Mouse (Mus musculus) MEL (cell line): ENCODE measurements around the gene Hcls1.

Experiments used
- CHD2 ChIP-seq: IDR thresholded peaks from 2 replicates; pipeline ENCODE4 v1.6.1; 2011; ENCODE audit warnings: low read length, improper control_type of control experiment
- CTCF ChIP-seq, 3 experiments: IDR thresholded peaks in 2 of 3; conservative IDR thresholded peaks in 1 of 3; 2 replicates each; pipeline ENCODE4 v1.5.1; 2011 to 2012; ENCODE audit warnings: low read length in 3 of 3, low read depth in 2 of 3, mild to moderate bottlenecking in 2 of 3, improper control_type of control experiment in 1 of 3, inconsistent platforms in 1 of 3, mixed read lengths in 1 of 3, moderate library complexity in 1 of 3; ENCODE audit not compliant: control insufficient read depth in 1 of 3, insufficient read depth in 1 of 3, poor library complexity in 1 of 3, severe bottlenecking in 1 of 3
- JUND ChIP-seq: IDR thresholded peaks from 2 replicates; pipeline ENCODE4 v1.6.1; 2011; ENCODE audit warnings: low read depth, mild to moderate bottlenecking, improper control_type of control experiment, low read length
- KAT2A ChIP-seq: conservative IDR thresholded peaks from 2 replicates; pipeline ENCODE4 v1.6.1; 2012; ENCODE audit warnings: low read depth, low read length, improper control_type of control experiment, inconsistent platforms
- MAFK ChIP-seq: IDR thresholded peaks from 2 replicates; pipeline ENCODE4 v1.6.1; 2011; ENCODE audit warnings: low read depth, mild to moderate bottlenecking, low read length, improper control_type of control experiment, borderline replicate concordance
- MAX ChIP-seq: IDR thresholded peaks from 2 replicates; pipeline ENCODE4 v1.6.1; 2011; ENCODE audit warnings: low read length, improper control_type of control experiment
- MEF2A ChIP-seq: IDR thresholded peaks from 2 replicates; pipeline ENCODE4 v1.6.1; 2014; ENCODE audit warnings: low read depth, mild to moderate bottlenecking, inconsistent platforms, low read length, improper control_type of control experiment; ENCODE audit not compliant: poor library complexity, insufficient replicate concordance, severe bottlenecking; ENCODE audit errors: extremely low read depth
- MXI1 ChIP-seq: IDR thresholded peaks from 2 replicates; pipeline ENCODE4 v1.6.1; 2011; ENCODE audit warnings: mild to moderate bottlenecking, low read depth, low read length, improper control_type of control experiment
- POLR2A ChIP-seq, 2 experiments: IDR thresholded peaks; 2 replicates each; pipeline ENCODE4 v1.6.1; 2011 to 2012; ENCODE audit warnings: low read length in 2 of 2, mild to moderate bottlenecking in 2 of 2, control low read depth in 1 of 2, improper control_type of control experiment in 1 of 2, low read depth in 1 of 2, moderate library complexity in 1 of 2; ENCODE audit not compliant: control insufficient read depth in 1 of 2, insufficient read depth in 1 of 2, poor library complexity in 1 of 2
- POLR2AphosphoS2 ChIP-seq: IDR thresholded peaks from 2 replicates; pipeline ENCODE4 v1.6.1; 2011; ENCODE audit warnings: low read length, improper control_type of control experiment
- SMC3 ChIP-seq: IDR thresholded peaks from 2 replicates; pipeline ENCODE4 v1.6.1; 2011; ENCODE audit warnings: low read depth, low read length, improper control_type of control experiment
- ZC3H11A ChIP-seq: IDR thresholded peaks from 2 replicates; pipeline ENCODE4 v1.6.1; 2012; ENCODE audit warnings: low read depth, mild to moderate bottlenecking, inconsistent platforms, low read length, improper control_type of control experiment

GRCm38 (mm10) chr16:37011061-37011921, 76.5 kb downstream of the Hcls1 start, which contains the start of gene Polq:
- no peak for TF ChIP-seq ZC3H11A
- TF ChIP-seq CTCF (IDR thresholded peaks at IDR 0.05 in 2 of 3, conservative IDR thresholded peaks at IDR 0.05 in 1 of 3; ENCODE audit: control insufficient read depth in 1 of 3, insufficient read depth in 1 of 3, low read depth in 2 of 3, low read length in 3 of 3, poor library complexity in 1 of 3, severe bottlenecking in 1 of 3) = no peak
- no peak for TF ChIP-seq JUND
- no peak for TF ChIP-seq MAX
- TF ChIP-seq SMC3 = no peak
- peak; percentile 77; the same call in 1 of the 2 replicates for TF ChIP-seq KAT2A
- TF ChIP-seq POLR2AphosphoS2 = no peak
- no peak for TF ChIP-seq MAFK
- no peak for TF ChIP-seq CHD2
- peak; percentile 85 for TF ChIP-seq MXI1
- no peak for TF ChIP-seq MEF2A
- peak; percentile 79 to 87 for TF ChIP-seq POLR2A (IDR thresholded peaks at IDR 0.05; ENCODE audit: control insufficient read depth in 1 of 2, insufficient read depth in 1 of 2, low read depth in 1 of 2, low read length in 2 of 2, poor library complexity in 1 of 2)
